Mouse (Mus musculus): ENCODE measurements around the gene Golm1.

Golm1 gene

DNA sequence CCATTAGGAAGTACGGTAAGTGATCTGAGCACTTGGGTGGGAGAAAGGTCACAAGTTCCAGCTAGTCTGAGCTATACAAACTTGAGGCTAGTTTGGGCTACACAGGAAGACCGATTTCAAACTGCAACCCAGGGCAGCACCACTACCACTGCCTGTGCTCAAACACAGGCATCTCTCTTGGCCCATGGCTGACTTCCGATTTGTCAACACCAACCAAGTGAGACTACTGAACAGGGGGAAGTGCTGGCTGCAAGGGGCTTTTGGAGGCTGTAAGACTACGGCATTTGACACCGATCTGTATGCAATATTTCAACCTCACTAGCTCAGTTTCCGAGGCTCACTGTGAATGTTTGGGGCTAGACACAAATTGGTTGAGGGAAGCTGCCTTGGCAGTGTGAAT, 28.1 kb downstream of the Golm1 start:
- DNase-seq (ENCODE audit: low read depth, low spot score), result no peak

GRCm38 (mm10) chr13:59646674-59647244, 28.9 kb downstream of the Golm1 start:
- no peak for DNase-seq (ENCODE audit: low read depth, low spot score)

GRCm38 (mm10) chr13:59645491-59645890, 30.1 kb downstream of the Golm1 start:
- DNase-seq (ENCODE audit: low read depth, low spot score), result no peak

- no peak for DNase-seq (ENCODE audit: low read depth, low spot score)
These were observed 32.8 kb downstream of the Golm1 start for GRCm38 (mm10) chr13:59642818-59643217.

DNA sequence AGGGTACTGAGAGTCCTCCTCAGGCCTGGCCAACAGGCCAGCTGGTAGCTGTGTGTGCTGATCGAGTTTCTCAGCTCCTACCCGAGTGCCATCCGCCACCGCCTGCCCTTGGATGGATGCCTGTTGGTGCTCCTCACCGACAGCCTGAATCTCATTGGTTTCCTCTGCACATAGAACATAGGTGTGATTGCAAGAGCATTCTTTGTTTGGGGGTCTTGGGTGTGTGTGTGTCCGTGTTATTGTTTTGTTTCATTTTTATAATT, 35.5 kb downstream of the Golm1 start:
- DNase-seq (ENCODE audit: low read depth, low spot score), result no peak

DNA sequence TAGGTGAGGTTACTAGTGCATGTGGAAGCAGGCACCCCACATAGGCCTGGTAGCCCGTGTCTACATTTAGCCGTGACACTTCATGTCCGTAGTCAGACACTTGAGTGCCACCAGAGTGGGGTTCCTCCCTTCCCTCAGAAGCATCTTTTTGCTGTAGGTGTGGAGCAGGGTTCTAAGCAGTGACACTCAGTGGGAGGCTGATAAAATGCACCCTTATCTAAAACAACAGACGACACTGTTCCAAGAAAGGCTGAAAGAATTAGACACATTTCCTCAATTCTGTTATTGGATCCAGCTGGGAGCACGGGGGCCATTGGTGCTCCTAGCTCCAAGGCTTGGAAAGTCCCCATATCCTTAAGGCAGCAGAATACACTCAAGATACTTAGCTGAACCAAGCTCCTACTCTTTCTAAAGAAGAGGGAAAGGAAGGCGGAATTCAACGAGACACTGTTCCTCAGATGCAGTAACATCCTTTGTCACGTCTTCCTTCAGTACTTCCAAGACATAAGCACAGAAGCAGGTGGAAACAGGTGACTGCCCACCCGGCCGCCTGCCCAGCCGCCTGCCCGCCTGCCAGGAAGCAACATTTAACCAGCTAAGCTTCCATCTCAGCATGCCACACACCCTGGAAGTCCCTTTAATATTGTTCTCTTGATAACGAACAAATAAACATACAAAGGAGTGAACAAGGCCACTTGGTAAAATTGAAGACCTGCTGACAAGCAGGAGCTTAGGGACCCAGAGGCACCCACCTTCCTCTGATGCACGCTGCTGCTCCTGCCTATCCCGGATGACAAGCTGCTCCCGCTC, 36.0 kb downstream of the Golm1 start:
- no peak for DNase-seq (ENCODE audit: low read depth, low spot score)

DNA sequence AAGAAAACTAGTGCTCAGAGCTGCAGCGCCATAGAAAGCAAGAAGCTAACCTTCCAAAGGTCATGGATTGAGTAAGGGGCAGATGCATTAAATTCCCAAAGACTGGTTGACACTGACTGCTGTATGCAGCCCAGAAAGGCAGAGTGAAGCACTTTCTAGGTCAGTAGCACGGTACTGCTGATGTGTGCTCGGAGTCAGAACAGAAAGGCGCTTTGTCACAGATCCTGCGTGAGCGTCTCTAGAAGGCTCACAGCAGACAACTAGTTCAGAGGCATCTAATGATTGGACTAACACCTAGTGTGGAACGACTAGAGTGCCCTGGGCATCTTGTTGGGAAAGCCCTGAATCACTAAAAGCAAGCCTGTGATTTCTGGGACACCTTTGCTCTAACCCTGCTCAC, 37.8 kb downstream of the Golm1 start:
- DNase-seq (ENCODE audit: low read depth, low spot score), result no peak

DNA sequence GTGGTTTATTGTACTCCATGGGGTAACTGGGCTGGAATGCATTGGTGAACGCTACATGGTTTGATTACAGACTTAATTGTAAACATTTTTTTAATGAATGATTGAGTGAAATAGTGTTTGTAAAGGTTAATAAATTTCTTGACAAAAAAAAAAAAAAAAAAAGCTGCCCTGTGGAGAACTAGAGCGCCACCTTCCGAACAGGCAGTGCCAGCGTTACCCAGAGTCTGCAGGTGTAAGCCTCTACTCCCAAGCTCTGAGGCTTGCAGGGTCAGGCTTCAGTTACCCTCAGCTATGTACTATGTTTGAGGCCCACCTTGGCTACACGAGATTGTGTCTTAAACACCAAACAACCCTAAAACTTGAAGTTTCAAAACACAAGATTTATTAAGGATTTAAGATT, 41.0 kb downstream of the Golm1 start:
- no peak for DNase-seq (ENCODE audit: low read depth, low spot score)

DNA sequence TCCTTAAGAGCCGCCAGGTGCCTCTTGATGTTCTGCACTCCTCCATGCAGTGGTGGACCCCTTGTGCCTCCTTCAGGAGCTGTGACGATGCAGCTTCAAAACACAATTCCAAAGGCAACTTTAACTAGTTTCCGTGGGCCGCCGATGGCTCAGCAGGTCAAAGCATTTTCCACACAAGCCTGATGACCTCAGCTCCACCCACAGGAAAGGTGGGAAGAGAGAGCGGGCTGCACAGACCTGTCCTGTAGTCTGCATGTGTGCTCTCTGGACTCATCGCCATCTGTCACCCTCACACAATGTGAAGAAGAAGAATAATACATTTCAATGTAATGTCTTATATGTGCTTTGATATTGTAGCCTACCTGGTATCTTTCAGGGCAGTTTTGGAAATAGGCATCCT, 48.9 kb downstream of the Golm1 start:
- DNase-seq (ENCODE audit: low read depth, low spot score), result no peak

DNA sequence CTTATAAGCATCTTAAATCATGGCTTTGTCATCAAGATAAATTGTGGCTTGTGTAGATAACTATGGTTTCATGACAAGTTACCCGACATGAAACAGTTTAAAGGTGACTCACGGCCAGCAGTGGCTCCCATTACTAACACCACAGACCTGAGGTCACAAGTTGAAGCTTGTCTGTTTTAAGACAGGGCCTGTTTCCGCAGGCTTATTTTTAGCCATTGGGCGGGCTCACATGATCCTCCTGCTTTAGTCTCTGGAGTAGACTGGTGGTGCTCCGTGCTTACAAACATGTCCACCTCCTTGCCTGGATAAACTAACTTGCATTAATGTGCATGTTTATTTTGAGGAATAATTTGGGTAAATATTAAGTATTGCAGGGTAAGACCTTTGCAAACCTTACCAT, 50.7 kb downstream of the Golm1 start:
- DNase-seq (ENCODE audit: low read depth, low spot score), result no peak

- no peak for DNase-seq (ENCODE audit: low read depth, low spot score)
These were observed 51.2 kb downstream of the Golm1 start for GRCm38 (mm10) chr13:59624389-59624788.

DNA sequence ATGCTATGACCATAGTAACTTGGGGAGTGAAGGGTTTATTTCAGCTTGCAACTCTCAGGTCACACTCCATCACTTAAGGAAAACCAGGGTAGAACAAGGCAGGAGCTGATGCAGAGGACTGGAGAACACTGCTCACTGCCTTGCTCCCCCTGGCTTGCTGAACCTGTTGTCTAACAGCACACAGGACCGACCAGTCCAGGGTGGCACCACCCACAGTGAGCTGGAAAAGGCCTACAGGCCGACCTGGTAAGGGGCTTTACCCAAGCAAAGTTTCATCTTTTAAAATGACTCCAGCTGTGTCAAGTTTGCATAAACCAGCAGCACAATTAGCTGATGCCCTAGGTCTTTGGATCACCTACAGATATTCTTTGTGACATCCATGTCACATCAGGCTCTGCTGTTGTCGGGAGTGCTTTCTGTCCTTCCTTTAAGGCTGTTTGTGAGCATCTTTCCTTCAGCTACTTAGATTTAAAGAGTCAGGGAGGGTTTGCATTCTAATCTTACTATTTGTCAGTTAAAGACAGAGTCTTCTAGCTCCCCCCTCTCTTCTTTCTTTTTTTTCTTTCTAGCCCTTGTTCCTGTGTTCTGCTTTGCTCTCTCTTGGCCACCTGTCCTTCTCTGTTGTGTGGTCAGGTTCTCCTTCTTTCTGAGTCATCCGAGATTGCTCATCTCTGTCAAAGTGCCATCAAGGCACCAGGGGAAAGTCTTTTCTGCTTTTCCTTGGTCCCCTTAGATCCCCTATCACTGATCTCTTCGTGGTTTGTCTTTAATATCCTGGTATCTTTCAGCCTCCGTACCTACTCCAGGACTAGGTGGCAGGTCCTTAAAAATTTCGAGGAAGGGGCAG, 53.7 kb downstream of the Golm1 start:
- no peak for DNase-seq (ENCODE audit: low read depth, low spot score)

DNA sequence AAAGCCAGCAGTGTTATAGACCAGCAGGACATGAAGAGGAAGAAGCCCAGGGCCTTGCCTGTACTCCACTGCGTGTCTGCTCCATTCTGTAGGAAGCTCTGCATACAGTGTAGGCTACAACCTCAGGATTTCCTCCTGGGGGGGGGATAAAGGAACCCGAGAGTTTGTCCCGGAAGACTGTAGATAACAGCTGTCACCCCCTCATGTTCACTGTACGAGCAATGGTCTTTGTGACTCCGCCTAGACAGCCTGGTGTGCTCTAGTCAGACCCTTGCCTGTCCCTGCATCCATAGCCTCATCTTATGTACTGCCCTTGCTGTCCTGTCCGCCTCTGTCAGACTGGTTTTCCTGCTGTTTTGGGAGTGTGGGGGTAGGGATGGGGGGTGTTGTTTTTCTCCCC, 57.1 kb downstream of the Golm1 start:
- no peak for DNase-seq (ENCODE audit: low read depth, low spot score)

DNA sequence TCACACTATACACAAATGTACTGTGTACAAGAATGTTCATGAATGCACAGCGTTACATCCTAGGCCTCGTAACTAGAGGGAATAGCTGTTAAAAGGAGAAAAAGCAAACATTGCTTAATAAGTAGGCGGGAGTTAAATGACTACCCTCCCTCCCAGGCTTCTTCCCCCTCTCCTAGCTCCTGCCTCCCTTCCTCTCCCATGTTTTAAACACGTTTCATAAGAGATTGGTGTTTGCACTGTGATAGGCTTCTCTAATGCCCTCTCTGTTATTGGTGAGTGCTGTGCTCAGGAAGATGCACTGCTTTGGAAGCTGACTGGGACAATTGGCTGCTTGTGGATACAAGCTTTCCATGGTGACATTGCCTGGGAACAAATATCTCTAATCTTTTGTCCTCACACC, 60.1 kb downstream of the Golm1 start:
- no peak for DNase-seq (ENCODE audit: low read depth, low spot score)

GRCm38 (mm10) chr13:59615152-59615551, 60.5 kb downstream of the Golm1 start:
- DNase-seq (ENCODE audit: low read depth, low spot score), result no peak

GRCm38 (mm10) chr13:59613868-59614267, 61.7 kb downstream of the Golm1 start:
- no peak for DNase-seq (ENCODE audit: low read depth, low spot score)

GRCm38 (mm10) chr13:59610437-59610836, 65.2 kb downstream of the Golm1 start:
- DNase-seq (ENCODE audit: low read depth, low spot score), result no peak

- no peak for DNase-seq (ENCODE audit: low read depth, low spot score)
These were observed 65.7 kb downstream of the Golm1 start for GRCm38 (mm10) chr13:59609885-59610284.

- no peak for DNase-seq (ENCODE audit: low read depth, low spot score)
These were observed 70.2 kb downstream of the Golm1 start for GRCm38 (mm10) chr13:59605221-59605922.

DNA sequence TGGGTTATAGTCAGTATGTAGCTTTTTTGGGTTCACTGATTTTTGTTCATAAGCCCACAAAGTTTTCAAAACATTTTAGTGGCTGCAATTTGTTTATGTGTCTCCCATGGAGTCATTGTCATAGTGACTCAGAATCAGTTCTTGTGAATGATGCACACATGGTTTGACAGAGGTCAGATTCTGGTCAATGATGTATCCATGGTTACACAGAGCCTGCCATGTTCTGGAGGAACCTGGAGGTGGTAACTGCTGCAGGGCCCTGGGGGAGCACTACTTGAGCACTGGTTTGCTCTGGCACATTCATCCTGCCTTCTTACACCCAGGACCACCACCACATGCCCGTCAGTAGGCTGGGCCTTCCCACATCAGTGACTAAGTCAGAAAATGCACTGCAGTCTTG, 71.1 kb downstream of the Golm1 start:
- no peak for DNase-seq (ENCODE audit: low read depth, low spot score)

- no peak for DNase-seq (ENCODE audit: low read depth, low spot score)
These were observed 72.5 kb downstream of the Golm1 start for GRCm38 (mm10) chr13:59603096-59603495.

GRCm38 (mm10) chr13:59592630-59593029, 83.0 kb downstream of the Golm1 start:
- DNase-seq (ENCODE audit: low read depth, low spot score), result no peak

Data from CD4-positive helper T cell, adult 2 months (primary cell).